Mouse (Mus musculus) lung, postnatal 25 days (tissue): ENCODE data around the gene Col28a1.

Experiments used
- DNase-seq: peaks from one replicate; pipeline ENCODE4 v3.0.0; 2022; ENCODE audit warnings: low spot score

Col28a1 gene

DNA sequence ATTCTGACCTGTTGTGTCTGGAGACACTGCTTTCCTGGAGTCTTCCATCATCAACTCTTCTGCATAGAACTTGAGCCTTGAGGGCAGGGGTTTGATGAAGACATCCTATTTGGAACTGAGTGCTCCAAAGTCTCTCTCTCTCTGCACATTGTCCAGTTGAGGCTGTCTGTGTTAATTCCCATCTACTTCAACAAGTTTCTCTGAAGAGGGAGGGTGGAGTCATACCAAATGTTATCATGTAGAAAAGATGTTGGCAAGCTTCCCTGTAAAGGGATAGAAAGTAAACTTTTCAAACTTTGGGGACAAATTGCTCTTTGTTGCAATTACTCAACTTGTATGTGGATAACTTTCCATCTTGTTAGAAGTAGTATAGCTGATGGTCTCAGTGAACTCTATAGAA is at the start of gene Col28a1:
Gene Col28a1, minus strand, starts transcription at position 101 of the 400 bp plus-strand sequence.
- DNase-seq, result no peak

DNA sequence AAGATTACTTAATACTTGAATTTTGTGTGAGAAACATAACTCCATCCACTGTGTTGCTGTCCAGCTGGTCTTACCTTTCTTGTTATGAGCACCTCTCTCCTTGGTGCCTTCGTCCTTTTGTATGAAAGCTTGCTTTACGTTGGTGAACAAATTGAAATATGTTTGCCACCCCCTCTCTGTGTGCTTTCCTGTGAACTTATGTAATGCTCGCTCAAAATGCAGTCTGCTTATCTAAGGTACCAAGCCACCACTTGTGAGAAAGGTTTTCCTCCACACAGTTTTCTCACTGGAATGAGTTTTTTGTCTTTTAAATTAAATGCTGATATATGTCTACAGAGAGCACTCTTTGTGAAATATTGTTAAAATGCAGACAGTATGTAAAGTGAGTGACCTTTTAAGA is 36.2 kb upstream of the Col28a1 start:
- DNase-seq, result no peak

DNA sequence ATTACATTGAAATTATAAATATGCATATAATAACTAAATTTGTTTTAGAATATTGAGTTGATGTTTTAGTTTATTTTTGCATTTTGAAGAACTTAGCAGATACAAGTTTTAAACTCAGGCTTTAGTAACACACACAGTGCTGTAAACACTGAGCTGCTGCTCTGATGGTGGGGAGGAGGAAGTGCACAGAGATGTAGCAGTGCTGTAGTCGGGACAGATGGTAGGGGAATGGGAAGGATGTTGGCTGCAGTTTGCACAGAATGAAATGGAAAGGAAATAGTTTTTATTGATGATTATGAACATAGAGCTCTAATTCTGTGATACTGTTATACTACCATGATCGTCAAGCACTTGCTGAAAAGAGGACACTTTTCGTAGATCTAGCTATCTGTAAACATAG is 34.6 kb upstream of the Col28a1 start:
- DNase-seq, result no peak

DNA sequence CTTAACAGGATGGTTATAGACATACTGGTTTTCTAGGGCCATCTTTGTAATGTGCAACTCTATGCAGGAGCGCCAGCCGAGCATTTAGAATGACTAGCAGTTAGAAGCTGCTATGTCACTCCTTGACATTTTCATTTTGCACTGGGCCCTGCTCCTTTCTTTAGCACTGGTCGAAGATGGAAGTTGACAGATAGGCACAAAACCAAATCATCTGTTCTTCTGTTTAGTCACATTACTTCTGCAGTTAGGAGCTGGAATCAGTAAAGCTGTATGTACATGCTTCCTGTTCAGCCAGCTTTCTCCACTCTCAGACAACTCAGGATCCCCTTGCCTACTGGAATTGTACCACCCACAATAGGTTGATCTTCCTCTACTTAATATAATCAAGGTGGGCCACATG is 18.2 kb upstream of the Col28a1 start:
- no peak for DNase-seq

DNA sequence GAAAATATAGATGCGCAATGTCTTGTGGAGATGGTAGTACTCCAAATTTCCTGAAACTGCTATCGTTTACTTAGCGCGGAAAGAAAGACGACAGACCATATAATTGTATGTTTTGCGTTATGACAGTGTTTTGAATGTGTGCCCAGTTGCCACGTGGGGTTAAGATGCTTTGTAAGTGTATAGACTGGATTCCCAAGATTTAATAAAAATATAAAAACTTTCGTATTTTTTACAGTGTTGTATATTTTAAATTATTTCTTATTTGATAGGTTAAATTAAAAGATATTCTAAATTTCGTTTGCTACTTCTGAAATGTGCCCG is 17.4 kb upstream of the Col28a1 start:
- DNase-seq, result no peak

DNA sequence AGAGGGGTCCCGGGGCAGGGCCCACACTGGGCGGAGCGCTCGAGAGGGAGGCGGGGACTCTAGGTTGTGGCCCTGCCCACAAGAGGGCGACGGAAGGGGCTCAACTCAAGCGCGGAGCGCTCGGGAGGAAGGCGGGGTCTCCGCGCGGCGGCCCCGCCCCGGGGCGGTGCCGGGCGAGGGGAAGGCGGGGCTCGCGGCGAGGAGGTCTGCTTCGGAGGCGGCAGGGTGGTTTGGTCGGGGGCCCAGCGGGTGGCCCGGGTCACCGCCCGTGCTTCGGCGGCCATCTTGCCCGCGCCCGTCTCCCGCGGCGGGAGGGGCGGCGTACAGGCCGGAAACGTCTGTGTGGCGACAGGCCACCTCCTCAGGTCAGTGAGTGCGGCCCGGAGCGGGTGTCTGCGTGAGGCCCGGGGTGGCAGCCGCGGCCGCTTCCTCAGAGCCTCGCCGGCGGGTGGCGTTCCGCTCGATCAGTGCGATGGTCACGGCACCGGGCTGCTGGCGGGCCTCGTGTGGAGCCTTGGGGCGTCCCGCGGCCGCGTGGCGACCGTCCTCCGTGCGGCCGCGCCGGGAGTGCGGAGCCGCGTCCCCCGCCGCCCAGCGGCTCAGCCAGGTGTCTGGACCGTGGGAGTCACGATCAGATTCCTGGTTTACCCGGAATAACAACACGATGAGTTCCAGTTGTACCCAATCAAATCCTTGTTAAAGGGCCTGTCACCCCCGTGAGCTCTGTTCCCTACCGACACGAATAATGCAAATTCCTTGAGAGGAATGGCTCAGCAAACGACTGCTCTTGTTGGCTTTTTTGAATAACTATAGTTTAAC is 16.8 kb upstream of the Col28a1 start, which contains the start of gene Mios:
Gene Mios, plus strand, starts transcription at position 176 of the 819 bp plus-strand sequence.
- peak; percentile 87 for DNase-seq

DNA sequence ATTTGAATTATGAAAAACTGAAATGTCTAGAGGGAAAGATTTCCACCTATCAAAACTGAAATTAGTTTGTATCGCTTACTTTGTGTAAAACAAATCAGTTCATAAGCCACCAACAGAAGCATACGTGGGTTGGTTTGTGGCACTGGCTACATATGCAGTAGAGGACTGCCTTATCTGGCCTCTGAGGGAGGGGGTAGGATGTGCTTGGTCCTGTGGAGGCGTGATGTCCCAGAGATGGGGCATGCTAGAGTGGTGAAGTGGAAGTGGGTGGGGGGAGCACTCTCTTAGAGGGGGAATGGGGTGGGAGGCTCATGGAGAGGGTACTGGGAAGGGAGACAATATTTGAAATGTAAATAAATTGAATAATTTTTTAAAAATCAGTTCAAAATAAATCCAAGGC is 2.5 kb downstream of the Col28a1 start:
- no peak for DNase-seq

DNA sequence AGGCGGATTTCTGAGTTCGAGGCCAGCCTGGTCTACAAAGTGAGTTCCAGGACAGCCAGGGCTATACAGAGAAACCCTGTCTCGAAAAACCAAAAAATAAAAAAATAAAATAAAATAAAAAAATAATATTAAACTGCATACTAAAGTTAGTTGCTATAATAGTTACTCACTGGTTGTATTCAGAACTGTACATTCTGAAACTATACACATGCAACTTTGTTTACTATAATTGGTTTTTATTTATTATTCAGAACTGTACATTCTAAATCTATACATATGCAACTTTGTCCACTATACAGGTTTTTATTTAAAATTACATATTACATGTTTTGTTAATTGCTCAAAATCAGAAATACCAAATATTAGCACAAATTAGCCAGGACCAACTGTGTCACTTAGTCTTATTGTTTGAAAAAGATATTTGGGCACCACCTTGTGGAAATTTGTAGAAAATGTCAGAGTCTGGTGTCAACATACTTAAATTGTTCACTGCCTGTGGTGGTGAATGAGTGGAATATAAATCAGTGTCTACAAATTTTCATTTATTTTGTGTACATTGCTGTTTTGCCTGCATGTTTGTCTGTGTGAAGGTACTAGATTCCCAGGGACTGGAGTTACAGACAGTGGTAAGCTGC is 3.7 kb downstream of the Col28a1 start:
- peak; percentile 7 for DNase-seq

DNA sequence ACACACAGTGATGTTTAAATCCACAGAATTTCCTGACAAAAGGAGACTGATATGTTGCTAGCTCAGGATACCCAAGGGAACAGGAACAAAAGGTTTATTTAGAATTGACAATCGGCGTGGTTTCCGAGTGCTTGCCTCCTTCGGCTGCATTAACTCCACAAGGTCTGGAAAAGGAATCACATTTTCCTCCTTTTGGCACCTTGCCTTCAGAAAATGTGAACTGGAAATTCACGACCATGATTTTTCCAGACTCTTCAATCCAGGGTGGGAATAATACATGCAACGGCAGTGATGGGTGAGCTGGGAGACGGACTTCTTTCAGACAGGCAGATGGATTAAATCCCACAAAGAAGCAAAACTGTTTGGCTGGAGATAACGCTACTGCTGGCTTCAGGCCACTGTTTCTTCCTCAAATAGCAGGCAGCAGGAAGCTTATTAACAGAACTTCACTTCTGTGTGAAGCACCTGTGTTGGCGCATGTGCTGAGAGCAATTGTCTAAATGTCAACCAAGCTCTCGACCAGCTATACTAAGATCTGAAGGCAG is 13.9 kb downstream of the Col28a1 start:
- DNase-seq, result peak; percentile 4

DNA sequence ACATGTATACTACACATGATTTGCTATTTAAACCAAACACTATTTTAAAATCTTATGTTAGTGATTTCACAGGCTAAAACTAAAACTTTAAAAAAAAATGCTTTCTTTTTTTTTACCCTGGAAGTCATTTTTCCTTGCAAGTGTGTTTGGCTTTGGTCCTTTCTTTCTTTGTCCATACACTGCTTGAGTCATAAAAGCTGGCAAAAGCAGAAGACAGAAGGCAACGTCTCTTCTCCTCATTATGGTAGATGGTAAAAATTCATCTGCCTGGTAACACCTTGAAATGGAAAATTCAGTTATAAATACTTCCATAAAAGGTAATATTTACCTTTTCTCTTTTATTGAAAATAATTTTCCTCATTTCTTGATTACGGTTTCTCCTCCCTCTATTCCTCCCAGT is 16.3 kb downstream of the Col28a1 start:
- no peak for DNase-seq

DNA sequence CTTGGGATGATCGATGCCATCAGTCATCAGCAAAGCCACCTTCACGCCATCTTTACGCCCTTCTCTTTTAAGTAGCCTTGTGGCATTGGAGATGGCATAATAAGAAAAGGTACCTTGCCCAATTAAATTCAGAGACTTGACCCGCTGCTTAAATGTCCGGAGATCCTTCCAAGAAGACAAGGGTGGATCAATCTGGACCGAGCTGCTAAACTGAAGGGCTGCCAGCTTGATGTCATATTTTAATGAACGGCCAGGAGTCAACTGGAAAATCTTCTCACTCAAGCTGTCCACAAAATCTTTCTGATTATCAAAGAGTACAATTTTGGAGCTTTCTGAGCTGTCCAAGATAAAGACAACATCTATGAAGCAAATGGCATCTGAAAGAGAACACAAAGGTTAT is 17.1 kb downstream of the Col28a1 start:
- no peak for DNase-seq

DNA sequence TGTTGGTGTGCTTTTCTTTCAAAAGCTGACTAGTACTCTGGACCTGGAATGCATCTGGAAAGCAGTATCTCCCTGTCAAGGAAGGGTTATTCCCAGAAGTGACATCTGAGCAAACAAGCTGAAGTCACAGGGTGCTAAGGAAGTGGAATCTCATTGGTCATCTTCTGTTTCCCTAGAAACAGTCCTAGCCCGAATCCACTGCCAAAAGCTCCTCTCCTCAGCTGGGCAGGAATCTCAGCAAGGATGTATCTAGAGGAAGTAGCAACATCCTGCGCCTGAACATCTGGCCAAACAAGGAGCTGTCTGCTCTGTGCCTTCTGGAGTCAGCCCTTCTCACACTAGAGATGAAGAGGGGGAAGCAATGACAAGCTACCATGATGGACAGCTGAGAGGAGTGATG is 18.4 kb downstream of the Col28a1 start:
- peak; percentile 2 for DNase-seq

DNA sequence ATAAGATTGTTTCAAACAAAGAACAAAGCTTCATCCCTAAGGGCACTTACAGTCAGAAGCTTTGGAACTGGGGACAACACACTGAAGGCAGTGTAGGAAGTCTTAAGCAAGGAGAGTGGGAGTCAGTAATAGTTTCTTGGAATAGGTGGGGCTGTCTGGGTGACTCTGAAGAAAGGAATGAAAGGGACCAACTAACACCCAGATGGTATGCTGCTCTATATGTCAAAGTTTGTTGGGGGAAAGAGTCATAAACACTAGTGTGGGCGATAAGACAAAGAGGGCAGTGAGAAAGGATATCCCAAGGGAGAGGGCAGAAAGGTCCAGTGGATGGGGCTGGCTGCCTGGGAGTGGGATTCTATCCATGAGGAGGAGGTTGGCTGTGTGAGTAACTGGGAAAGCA is 20.3 kb downstream of the Col28a1 start:
- DNase-seq, result no peak

DNA sequence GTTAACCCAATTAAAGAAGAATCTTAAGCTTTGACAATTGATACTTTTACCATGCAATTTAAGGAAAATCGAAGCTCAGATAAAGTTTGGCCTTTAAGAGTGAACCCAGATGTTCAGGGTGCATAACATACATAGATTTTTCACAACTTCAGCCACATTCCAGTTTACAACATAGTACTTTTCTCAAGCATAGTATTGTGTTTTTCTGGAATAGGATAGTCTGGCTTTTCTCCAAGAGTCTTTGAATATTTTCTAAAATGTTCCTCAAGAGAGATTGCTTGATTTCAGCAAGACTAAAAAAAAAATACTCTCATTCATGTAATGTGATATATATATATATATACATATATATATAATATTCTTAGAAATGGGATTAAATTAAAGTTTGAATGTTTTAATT is 27.7 kb downstream of the Col28a1 start:
- no peak for DNase-seq

DNA sequence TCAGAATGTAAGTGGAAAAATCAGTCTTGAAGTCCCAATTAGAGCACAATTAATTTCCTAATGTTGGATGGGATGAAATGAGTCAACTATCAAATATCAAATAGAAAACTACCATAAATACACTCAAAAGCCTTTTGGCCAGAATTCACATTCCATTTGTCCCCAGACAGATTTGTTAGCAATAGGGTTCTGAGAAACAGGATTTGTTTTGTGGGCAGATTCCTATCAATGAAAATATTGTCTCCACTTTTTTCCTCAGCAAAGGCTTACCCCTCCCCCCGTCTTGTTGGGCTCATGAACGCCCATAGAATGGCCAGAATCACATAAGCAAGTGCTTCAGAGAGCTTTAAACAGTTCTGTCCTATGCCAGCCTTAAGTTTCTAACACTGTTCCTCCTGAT is 32.4 kb downstream of the Col28a1 start:
- DNase-seq, result no peak

DNA sequence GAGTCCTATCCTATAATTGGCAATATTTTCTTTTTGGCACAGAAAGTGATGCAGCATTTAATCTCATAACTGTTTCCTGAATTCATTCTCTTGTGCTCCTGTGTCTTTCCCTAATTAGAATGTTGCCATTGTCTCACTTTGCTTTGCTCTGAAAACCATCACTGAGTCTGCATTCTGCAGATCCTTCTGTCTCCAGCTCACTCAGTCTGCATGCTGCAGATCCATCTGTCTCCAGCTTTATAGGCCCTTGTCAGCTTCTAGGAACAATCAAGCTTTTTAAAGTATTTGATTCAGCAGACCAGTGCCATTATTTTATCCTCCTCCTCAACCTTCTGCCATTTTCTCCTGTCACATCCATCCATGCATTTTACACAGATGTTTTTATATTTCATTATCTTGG is 35.3 kb downstream of the Col28a1 start:
- DNase-seq, result no peak

DNA sequence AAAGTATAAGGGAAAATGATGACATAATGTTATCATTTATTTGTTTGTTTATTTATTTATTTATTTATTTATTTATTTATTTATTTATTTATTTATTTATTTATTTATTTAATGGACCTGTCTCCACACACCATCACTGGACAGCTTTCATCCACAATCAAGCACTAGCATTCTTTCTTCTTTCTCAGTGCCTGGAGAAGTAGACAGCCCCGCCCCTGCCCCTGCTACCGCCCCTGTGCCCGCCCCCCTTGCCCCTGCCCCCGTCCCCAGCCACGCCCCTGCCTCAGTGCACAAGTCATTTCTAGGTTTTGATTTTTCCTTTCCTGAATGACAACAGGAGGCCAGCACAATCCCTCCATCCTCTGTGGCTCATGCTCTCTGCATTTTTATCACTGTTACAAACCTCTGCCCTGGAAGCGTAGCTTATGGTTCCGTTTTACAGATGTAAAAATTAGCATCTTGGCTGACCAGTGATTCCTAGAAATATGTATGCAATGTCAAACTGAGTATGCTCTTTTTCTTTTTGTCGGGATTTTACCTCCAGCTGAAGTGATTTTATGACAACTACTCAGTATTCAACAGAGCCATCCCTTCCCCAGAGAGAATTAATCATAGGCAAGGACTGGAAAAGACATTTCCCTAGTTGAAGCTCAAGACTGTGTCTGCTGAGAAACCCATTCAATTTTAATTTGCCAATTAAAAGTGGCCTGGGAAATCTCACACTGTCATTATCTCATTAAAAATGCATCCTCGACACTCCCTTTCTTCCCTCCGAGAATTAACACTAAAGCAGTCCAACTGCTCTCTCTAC is 39.7 kb downstream of the Col28a1 start:
- no peak for DNase-seq

DNA sequence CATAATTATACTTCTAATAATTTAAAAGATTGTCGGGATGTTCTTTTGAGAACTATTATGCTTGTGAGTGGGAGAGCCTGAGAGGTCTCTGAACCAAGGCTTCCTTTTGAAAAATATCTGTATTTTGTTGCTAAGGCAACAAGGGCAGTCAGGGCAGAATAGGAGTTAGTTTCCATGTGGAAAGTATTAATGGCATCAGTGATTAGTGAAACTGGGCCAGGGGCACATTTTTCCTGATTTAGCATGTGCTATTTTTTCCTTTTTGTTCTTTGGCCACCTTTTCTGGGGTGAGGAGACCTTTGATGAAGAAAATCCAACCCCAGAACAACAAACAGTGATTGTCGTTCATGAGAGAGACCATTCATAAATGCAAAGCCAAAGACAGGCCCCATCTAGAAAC is 43.5 kb downstream of the Col28a1 start:
- DNase-seq, result no peak

DNA sequence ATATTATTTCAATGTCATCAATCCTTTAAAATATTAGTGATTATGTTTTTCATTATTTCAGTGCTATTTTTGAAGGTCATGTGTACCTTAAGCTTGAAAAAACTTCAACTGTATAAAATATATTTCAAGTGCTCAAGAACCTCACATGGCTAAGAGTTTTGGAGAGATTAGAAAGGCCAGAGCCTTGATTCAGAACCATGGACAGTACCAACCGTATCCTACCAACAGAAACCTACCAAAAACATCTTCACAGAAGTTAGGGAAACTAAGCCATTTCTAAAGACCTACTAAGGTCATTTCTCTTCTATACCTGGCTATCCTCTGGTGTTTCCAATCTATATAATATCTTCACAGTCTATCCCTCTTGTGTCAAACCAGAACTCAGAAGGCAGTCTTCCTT is 50.5 kb downstream of the Col28a1 start:
- DNase-seq, result no peak

DNA sequence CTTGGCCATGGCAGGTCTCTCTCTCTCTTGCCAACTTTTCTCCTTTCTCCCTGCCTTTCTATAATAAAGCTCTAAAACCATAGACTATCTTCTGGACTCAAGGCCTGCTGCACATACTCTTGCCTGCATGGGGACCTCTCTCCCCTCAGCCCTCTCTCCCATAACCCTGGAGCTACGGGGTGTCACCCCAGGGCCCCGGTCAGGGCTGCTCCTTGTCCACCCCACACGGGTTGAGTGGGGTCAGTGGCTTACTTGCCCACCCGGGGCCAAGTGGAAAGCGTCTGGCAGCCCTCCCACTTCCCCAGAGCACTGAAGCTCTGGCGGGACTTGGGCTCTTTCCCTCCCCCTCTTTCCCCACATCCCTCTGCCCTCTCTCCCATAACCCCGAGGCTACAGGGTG is 62.3 kb downstream of the Col28a1 start:
- no peak for DNase-seq

DNA sequence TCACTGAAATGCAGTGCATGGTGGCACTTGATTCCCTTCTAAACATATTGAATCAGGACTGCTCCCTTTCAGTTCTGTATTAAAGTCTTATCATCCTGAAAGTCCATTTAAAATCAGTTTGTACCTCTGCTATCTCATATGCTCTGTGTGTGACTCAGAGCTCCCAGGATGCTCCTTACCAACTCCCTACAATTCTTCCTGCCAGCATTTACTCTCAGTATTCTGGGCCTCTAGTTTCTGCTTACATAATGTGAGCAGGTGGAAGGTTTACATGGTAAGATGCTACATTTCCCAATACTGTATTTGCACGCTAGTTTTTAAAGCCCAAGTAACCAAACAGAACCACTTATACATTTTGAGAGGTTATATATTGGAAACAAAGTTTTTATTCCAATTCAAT is 64.3 kb downstream of the Col28a1 start:
- no peak for DNase-seq

DNA sequence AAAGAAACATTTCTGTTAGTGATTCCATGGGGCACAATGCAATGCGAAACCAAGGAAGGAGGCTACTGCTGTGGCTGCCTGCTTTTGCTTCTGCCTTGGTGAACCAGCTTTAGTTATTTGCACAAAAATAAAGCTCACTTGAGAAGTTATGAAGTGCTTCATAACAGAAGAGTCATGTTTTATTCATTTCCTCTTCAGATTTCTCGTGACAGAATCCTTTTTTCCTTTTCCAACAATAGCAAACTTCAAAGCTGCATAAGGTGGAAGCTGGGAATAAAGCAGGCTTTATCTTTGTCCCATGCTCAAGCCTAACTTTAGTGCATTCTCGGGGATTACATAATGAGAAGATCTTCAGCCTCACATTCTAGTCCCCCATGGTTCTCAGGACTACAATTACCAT is 65.9 kb downstream of the Col28a1 start:
- no peak for DNase-seq

DNA sequence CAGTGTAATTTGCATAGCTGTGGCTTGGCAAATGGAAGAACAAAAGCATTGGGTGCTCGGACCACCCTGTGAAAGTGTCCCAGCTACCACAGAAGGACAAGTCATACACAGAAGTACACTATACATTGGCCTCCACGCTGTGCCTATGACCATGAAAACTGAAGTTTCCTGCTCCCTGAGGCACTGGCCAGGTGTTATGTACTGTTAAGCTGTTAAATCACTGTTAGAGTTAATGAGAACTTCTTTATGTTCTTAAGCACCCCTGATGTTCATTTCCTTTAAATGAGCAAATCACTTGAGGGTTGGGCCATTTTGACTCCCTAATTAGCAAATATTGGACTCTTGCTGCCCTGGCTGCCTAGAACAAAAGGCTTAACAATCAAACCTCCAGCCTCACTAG is 73.3 kb downstream of the Col28a1 start:
- DNase-seq, result no peak
